Mouse (Mus musculus) embryonic stem cell, embryonic (primary cell): Measurements from ENCODE around the gene Ttc33.

Source experiments
- CTCF ChIA-PET, 4 experiments: fragments of 300-600 bp in 2 of 4; fragments of 350-600 bp in 2 of 4; sonication (Branson Sonifier 250); formaldehyde crosslinking; loops; one replicate each; lab custom pipeline; 2022; ENCODE audit warnings: inconsistent platforms in 2 of 4; lab: Charles Lee
- POLR2A ChIA-PET, 4 experiments: fragments of 300-600 bp in 2 of 4; fragments of 350-600 bp in 2 of 4; sonication (Branson Sonifier 250); formaldehyde crosslinking; loops; one replicate each; lab custom pipeline; 2022; ENCODE audit warnings: antibody characterized with exemption in 4 of 4, inconsistent platforms in 1 of 4; lab: Charles Lee

Ttc33 gene

DNA sequence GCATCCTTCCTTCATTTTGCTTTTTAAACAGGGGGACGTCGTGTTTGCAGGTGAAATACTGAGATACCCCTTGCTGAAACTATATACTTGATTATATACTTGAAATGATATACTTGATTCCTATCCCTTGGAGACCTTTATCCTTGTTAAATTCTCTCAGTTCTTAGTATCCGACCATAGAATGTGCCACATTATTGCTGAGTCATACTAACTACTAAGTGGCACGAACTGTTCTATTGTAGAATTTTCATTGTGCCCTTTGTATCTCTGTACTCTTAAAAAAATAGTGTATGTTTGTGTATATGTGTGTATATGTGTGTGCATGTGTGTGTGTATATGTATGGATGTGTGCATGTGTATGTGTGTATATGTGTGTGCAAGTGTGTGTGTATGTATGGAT is 29.0 kb upstream of the Ttc33 start:
- ChIA-PET POLR2A (interaction anchor here in 1 of 4 experiments (0.7 to 3.4 kb wide), 2 partner anchors 35 to 37 kb away, joined by 3 to 16 read pairs; no protein-coding TSS in a partner anchor), CTCF (no interaction called here)

GRCm38 (mm10) chr15:5157386-5157785 is 27.9 kb upstream of the Ttc33 start:
- CTCF ChIA-PET, result interaction anchor here in 1 of 4 experiments (0.6 kb wide), 1 partner anchor 129 kb away, joined by 3 read pairs; no protein-coding TSS in a partner anchor
- POLR2A ChIA-PET, result interaction anchor here in 2 of 4 experiments (0.6 to 3.4 kb wide), 6 partner anchors 9 to 69 kb away, joined by 3 to 16 read pairs (median 3); no protein-coding TSS in a partner anchor

- ChIA-PET POLR2A (interaction anchor here in 2 of 4 experiments (0.8 to 3.4 kb wide), 6 partner anchors 8 to 43 kb away, joined by 3 to 16 read pairs (median 6); partner anchors contain the start of gene Rpl37 (in 1 of the 2)), CTCF (no interaction called here)
These were observed 26.5 kb upstream of the Ttc33 start for GRCm38 (mm10) chr15:5158827-5159226.

- ChIA-PET POLR2A (interaction anchor here in 2 of 4 experiments (1.3 to 1.9 kb wide), 5 partner anchors 10 to 70 kb away, joined by 3 to 6 read pairs (median 4); partner anchors contain the start of gene Rpl37 (in 1 of the 2)), CTCF (no interaction called here)
These were observed 20.1 kb upstream of the Ttc33 start for GRCm38 (mm10) chr15:5165121-5165773.

- ChIA-PET CTCF (interaction anchor here in 1 of 4 experiments (1.1 kb wide), 1 partner anchor 21 kb away, joined by 4 read pairs; no protein-coding TSS in a partner anchor), POLR2A (interaction anchor here in 3 of 4 experiments (0.7 to 2.4 kb wide), 4 partner anchors 13 to 1119 kb away, joined by 3 to 8 read pairs (median 4); partner anchors contain the start of gene Ttc33 (in 1 of the 3))
These were observed 12.0 kb upstream of the Ttc33 start for GRCm38 (mm10) chr15:5173217-5173820.

- CTCF ChIA-PET, result interaction anchor here in 3 of 4 experiments (0.6 to 1.0 kb wide), 4 partner anchors 13 to 1393 kb away, joined by 3 to 4 read pairs (median 3); no protein-coding TSS in a partner anchor
- POLR2A ChIA-PET, result interaction anchor here in 3 of 4 experiments (0.6 to 3.2 kb wide), 37 partner anchors 8 to 1868 kb away, joined by 3 to 40 read pairs (median 5); partner anchors contain the start of genes Rpl37 (in 2 of the 3), Fbxo4 (in 1 of the 3) and Ptger4 (in 1 of the 3)
These were observed 526 bp upstream of the Ttc33 start for GRCm38 (mm10) chr15:5184668-5185330.

GRCm38 (mm10) chr15:5186293-5186675 is 959 bp downstream of the Ttc33 start:
- ChIA-PET CTCF (no interaction called here), POLR2A (interaction anchor here (0.5 to 3.2 kb wide), 26 partner anchors 8 to 71 kb away, joined by 3 to 40 read pairs (median 4); partner anchors contain the start of genes Ptger4 (in 2 of the 4) and Rpl37 (in 2 of the 4))

DNA sequence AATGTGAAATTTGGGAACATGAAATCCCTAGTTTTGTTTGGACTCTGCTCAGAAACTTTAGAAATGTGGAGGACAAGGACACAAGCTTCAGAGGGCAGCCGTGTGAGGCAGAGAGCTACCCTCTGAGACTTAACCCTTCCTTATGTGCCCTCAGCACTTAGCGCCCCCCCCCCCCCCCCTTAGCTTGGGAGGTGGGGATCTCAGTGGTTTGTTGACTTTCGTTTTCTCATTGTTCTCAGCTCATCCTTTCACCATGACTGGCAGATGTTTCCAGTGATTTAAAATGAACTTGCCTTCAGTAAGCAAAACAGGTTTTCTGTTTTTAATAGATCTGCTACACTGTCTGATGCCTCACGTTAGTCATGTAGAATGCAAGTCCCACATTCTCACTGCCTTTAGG is 1.8 kb downstream of the Ttc33 start:
- ChIA-PET POLR2A (interaction anchor here in 2 of 4 experiments (1.6 to 4.0 kb wide), 4 partner anchors 65 to 68 kb away, joined by 4 to 40 read pairs (median 18); no protein-coding TSS in a partner anchor), CTCF (no interaction called here)

DNA sequence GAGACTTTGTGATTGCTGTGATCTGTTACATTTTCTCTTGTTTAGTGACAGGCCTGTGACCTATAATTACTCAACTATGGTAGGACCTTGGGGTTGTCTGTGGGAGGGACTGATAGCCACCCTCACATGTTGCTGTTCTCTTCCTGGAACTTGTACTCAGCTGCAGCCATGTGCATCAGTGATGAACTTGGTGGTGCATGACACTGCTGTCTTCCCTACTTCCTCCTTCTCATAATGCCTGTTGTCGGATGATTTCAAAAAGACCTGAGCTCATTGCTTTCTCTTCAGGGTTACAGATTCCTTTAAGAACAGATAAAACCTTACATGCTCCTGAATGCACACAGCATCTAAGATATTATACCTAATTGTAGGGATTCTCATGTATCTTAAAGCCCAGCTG is 2.7 kb downstream of the Ttc33 start:
- ChIA-PET POLR2A (interaction anchor here in 1 of 4 experiments (1.0 to 4.0 kb wide), 2 partner anchors 44 to 68 kb away, joined by 3 to 25 read pairs; no protein-coding TSS in a partner anchor), CTCF (no interaction called here)

GRCm38 (mm10) chr15:5189504-5190093 is 4.3 kb downstream of the Ttc33 start:
- ChIA-PET POLR2A (interaction anchor here in 1 of 4 experiments (4.0 kb wide), 1 partner anchor 70 kb away, joined by 25 read pairs; no protein-coding TSS in a partner anchor), CTCF (interaction anchor here in 3 of 4 experiments (0.6 to 0.9 kb wide), 3 partner anchors 9 to 45 kb away, joined by 3 read pairs; no protein-coding TSS in a partner anchor)

GRCm38 (mm10) chr15:5193833-5194232 is 8.5 kb downstream of the Ttc33 start:
- ChIA-PET CTCF (interaction anchor here in 3 of 4 experiments (0.6 to 1.3 kb wide), 7 partner anchors 12 to 1377 kb away, joined by 3 to 6 read pairs (median 3); no protein-coding TSS in a partner anchor), POLR2A (interaction anchor here in 2 of 4 experiments (0.9 to 2.4 kb wide), 7 partner anchors 9 to 78 kb away, joined by 3 to 6 read pairs (median 3); partner anchors contain the start of genes Rpl37 (in 1 of the 2) and Ttc33 (in 1 of the 2))

DNA sequence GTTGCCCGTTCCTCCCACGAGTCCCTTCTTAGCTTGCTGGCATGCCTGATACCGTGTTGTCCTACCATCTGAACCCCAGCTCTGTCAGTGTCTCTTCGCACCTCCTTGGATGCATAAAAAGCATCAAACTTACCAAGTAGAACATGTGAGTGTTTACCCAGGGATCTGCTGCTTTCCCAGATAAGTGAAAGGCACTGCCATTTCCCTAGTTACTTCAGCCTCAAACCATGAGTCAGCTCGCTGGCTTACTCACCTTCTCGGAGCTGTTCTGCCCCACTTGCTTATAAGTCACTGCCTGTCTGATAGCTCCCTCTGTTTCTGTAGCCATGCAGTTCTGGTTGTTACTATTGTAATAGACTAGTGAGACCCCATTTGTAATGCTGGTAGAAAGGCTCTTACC is 9.1 kb downstream of the Ttc33 start:
- ChIA-PET CTCF (interaction anchor here in 3 of 4 experiments (0.6 to 1.3 kb wide), 7 partner anchors 12 to 1376 kb away, joined by 3 to 6 read pairs (median 3); no protein-coding TSS in a partner anchor), POLR2A (interaction anchor here in 2 of 4 experiments (0.6 to 2.8 kb wide), 10 partner anchors 8 to 78 kb away, joined by 3 to 17 read pairs (median 4); partner anchors contain the start of genes Ttc33 (in 2 of the 2) and Rpl37 (in 1 of the 2))

DNA sequence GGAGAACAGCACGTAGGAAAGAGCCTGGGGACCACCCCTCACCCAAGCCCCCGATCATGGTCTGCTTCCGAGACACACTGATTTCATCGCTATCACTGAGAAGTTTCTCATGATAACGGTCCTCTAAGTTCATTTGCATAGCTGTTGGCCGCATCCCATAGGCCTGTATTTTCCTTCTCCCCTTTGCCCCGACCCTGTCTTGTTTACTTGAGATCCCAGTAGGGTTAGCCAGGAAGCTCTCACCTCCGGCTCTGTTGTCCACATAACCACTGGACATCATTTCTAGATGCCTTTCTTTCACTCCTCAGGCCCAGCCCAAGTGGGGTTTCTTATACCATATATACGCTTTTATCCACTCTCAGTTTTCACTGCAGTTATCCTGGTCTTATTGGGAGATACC is 9.6 kb downstream of the Ttc33 start:
- CTCF ChIA-PET, result interaction anchor here in 3 of 4 experiments (0.7 to 1.3 kb wide), 3 partner anchors 13 to 1286 kb away, joined by 3 to 4 read pairs (median 3); no protein-coding TSS in a partner anchor
- POLR2A ChIA-PET, result interaction anchor here in 2 of 4 experiments (0.6 to 2.8 kb wide), 8 partner anchors 9 to 79 kb away, joined by 3 to 17 read pairs (median 4); partner anchors contain the start of genes Rpl37 (in 1 of the 2) and Ttc33 (in 1 of the 2)

DNA sequence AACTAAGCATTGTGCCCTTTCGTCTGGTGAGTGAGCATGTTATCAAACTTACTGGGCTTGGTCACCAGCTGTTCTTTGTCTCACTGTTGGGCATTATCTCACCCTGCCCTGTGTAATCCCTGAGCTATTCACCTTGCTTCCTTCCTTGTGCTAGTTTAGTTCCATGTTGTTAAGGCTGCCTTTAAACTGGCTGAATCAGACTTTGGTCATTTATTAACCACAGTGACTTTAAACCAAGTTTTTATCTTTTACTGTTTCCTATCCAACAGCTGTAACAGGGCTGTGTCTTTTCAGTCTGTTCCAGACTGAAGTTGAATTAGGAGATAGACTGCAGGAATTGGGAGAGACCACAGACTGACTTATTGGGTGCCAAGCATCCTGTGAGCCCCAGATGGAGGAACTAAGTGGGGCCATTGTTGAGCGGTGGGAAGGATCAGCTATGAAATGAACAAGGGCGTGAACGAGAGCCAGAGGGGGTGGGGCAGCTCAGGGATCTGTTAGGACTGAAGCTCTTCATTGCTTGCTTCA is 10.7 kb downstream of the Ttc33 start:
- ChIA-PET CTCF (no interaction called here), POLR2A (interaction anchor here in 1 of 4 experiments (2.6 to 2.8 kb wide), 2 partner anchors 10 to 11 kb away, joined by 7 to 17 read pairs; partner anchors contain the start of gene Ttc33)

DNA sequence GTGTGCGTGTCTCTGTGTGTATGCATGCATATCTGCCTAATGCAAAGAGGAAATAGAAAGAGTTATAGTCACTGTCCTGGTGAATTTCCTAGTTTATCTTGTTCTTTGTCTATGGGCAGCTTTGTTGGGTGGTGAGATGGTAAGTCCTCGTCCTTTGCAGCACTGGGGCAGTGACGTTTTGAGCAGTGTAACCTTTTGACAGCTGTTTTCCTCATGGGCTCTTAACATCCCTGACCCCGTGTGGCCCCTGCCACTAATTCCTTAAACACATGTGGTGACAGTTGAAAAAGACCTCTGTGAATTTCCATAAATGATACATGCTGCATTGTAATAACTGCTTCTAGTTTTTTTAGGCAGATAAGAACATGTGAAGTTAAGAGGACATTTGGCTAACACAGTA is 11.4 kb downstream of the Ttc33 start:
- ChIA-PET CTCF (no interaction called here), POLR2A (interaction anchor here in 1 of 4 experiments (2.6 to 2.8 kb wide), 2 partner anchors 10 to 11 kb away, joined by 7 to 17 read pairs; partner anchors contain the start of gene Ttc33)

DNA sequence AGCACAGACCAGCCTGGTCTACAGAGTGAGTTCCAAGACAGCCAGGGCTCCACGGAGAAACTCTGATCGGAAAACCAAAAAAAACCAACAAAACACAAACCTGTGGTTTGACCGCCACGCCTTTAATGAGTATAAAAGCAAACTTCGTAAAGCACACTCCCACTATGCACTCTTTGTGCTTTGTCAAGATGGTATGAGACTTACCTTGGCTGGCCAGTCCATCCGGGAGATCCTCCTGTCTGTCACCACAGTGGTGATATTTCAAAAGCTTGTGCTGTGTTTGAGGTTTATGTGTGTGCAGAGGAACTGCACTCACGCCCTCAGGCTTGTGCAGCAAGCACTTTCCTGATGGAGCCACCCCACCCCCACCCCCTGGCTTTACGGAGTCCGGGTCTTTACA is 19.9 kb downstream of the Ttc33 start:
- CTCF ChIA-PET, result no interaction called here
- POLR2A ChIA-PET, result interaction anchor here in 1 of 4 experiments (1.1 to 2.1 kb wide), 3 partner anchors 8 to 19 kb away, joined by 3 to 7 read pairs (median 3); no protein-coding TSS in a partner anchor

- POLR2A ChIA-PET, result interaction anchor here in 1 of 4 experiments (0.6 kb wide), 1 partner anchor 13 kb away, joined by 3 read pairs; no protein-coding TSS in a partner anchor
- CTCF ChIA-PET, result no interaction called here
These were observed 23.8 kb downstream of the Ttc33 start for GRCm38 (mm10) chr15:5209116-5209515.
